In the genomic region with DNA sequence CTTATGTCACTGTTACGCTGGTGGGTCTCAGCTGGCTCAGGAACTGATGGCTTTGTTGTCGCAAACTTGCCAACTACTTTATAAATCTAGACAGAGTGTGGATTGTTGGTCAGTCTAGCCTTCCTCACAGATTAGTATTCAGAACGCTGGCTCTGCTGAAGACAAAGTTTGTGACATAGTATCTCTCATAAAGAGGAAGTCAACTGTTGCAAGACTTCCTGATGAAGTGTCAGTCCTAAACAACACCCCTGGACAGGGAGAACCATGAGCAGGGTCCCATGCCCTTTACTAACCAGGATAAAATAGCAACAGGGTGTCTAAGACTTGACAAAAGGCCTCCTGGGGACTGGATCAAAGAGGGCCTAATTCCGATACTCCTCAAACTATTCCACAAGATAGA, we compare ENCODE assay signal across 13 mouse cellular contexts.
DNase-seq lines count a peak whose midpoint lies in the region; ATAC-seq and TF ChIP-seq lines count a peak whose summit lies in the region.
"Had no signal": no experiment of that assay in that cellular context is flagged by ENCODE, and none has a peak within 500 bp of the region (broad histone marks: within the 10 kb centered on the region; RNA-seq: fewer than 3 reads in every experiment).

No protein-coding gene starts in this region.

- H3K27ac ChIP-seq in kidney, embryonic 16.5 days (ENCODE audit: low read length), result peak overlapping the region; percentile 63; the same call in 1 of the 2 replicates
- peak overlapping the region; percentile 47 for H3K27ac ChIP-seq in spleen, adult 2 months (ENCODE audit: insufficient read depth, low read length)
- H3K27ac ChIP-seq: heart, embryonic 15.5 days; limb, embryonic 10.5 days had no signal

- no peak overlapping the region for H3K4me2 ChIP-seq in kidney, embryonic 16.5 days (replicated peaks; ENCODE audit: low read depth, low read length)
- H3K4me2 ChIP-seq: heart, embryonic 15.5 days had no signal

- TF ChIP-seq POLR2A in spleen, adult 2 months (IDR thresholded peaks at IDR 0.05; ENCODE audit: low read depth, low read length), result no peak

- no peak overlapping the region for H3K9ac ChIP-seq in kidney, embryonic 16.5 days (replicated peaks; ENCODE audit: low read length)
- H3K9ac ChIP-seq: heart, embryonic 15.5 days had no signal

- 76% methylated on average over 4 of the region's 4 CpGs for WGBS in kidney, embryonic 16.5 days
- WGBS in spleen, adult 2 months, result 71% methylated on average over 4 of the region's 4 CpGs

- no peaks in the 10 kb centered on the region for H3K36me3 ChIP-seq in kidney, embryonic 16.5 days (ENCODE audit: insufficient read depth, low read length)
- no peaks in the 10 kb centered on the region for H3K36me3 ChIP-seq in spleen, adult 2 months (ENCODE audit: control insufficient read depth, insufficient read depth, low read length)
- H3K36me3 ChIP-seq: heart, embryonic 15.5 days; limb, embryonic 10.5 days had no signal

- H3K4me3 ChIP-seq in kidney, embryonic 16.5 days (ENCODE audit: low read length), result no peak overlapping the region
- no peak overlapping the region for H3K4me3 ChIP-seq in spleen, adult 2 months (ENCODE audit: extremely low read depth, insufficient read depth, insufficient read length)
- H3K4me3 ChIP-seq: heart, embryonic 15.5 days; limb, embryonic 10.5 days had no signal

- H3K9me3 ChIP-seq in kidney, embryonic 16.5 days (ENCODE audit: low read length), result no peaks in the 10 kb centered on the region
- H3K9me3 ChIP-seq: heart, embryonic 15.5 days; limb, embryonic 10.5 days had no signal

- ATAC-seq in kidney, embryonic 16.5 days (ENCODE audit: low FRiP score, low TSS enrichment), result no peak
- peak; percentile 20 to 35; a peak in 3 of 4 replicates for ATAC-seq in hematopoietic stem cell, adult 5-6 weeks (replicated peaks in 1 of 2; ENCODE audit: insufficient read depth in 1 of 2, low FRiP score in 2 of 2, low TSS enrichment in 1 of 2, low read depth in 1 of 2, poor library complexity in 2 of 2, severe bottlenecking in 2 of 2)
- no peak for ATAC-seq in CD4-positive, CD25-positive, alpha-beta regulatory T cell, adult 4 months

- H3K27me3 ChIP-seq in kidney, embryonic 16.5 days (ENCODE audit: insufficient read depth, low read length), result no peaks in the 10 kb centered on the region
- H3K27me3 ChIP-seq in spleen, adult 2 months (ENCODE audit: control insufficient read depth, insufficient read depth, low read length), result no peaks in the 10 kb centered on the region
- H3K27me3 ChIP-seq: CH12.LX; heart, embryonic 15.5 days had no signal

- no peak for DNase-seq in kidney, postnatal 4 days
- no peak for DNase-seq in spleen, adult 2 months (ENCODE audit: low read depth in 1 of 2, low spot score in 2 of 2)
- DNase-seq in spleen, postnatal 14 days (ENCODE audit: low spot score in 2 of 2), result no peak
- no peak for DNase-seq in embryo, embryonic 9.5 days (ENCODE audit: extremely low spot score)
- DNase-seq: cerebellum, adult 11-12 months; gastrocnemius, postnatal 36 days; layer of hippocampus, postnatal 36 days had no signal

- 0 out of 2 replicates have a peak, but pooled peaks cover 3% of the 10 kb centered on the region for H3K4me1 ChIP-seq in kidney, embryonic 16.5 days (ENCODE audit: insufficient read depth, low read length)
- H3K4me1 ChIP-seq in spleen, adult 2 months (ENCODE audit: control insufficient read depth, insufficient read depth, insufficient read length), result peaks cover 14% of the 10 kb centered on the region; the same call in 1 of the 2 replicates
- H3K4me1 ChIP-seq: heart, embryonic 15.5 days had no signal

- no peak for TF ChIP-seq CTCF in spleen, adult 2 months (IDR thresholded peaks at IDR 0.05; ENCODE audit: extremely low read depth, insufficient read depth, insufficient read length, insufficient replicate concordance)

Comparison
In these comparisons a context has a peak if more than half of its experiments do, and no peak if none do; other contexts are left out.
1. ATAC-seq: peak in hematopoietic stem cell, adult 5-6 weeks (2 of 2); none in kidney, embryonic 16.5 days (single experiment) and CD4-positive, CD25-positive, alpha-beta regulatory T cell, adult 4 months (single experiment).